Mouse (Mus musculus) C2C12 (cell line): ENCODE measurements around the gene Pop5. TPM values are rescaled to one million over a fixed set of nuclear protein-coding genes. Genes with fewer than 3 reads are reported as not detected.

Experiments used
- H3K27me3 ChIP-seq: one replicate; pipeline ENCODE4 v1.6.1; 2011; ENCODE audit not compliant: control insufficient read depth, insufficient read depth, insufficient read length
- H3K36me3 ChIP-seq: one replicate; pipeline ENCODE4 v1.6.1; 2011; ENCODE audit not compliant: control insufficient read depth, insufficient read depth
- H3K4me3 ChIP-seq: one replicate; pipeline ENCODE4 v1.5.1; 2011; ENCODE audit warnings: mild to moderate bottlenecking, control low read depth; ENCODE audit not compliant: poor library complexity, insufficient read depth, severe bottlenecking
- H3K79me2 ChIP-seq: one replicate; pipeline ENCODE4 v1.6.1; 2011; ENCODE audit not compliant: control insufficient read depth, insufficient read depth
- H3K79me3 ChIP-seq: one replicate; pipeline ENCODE4 v1.6.1; 2011; ENCODE audit warnings: low read depth, control low read depth
- H3ac ChIP-seq: one replicate; pipeline ENCODE3; 2011; ENCODE audit warnings: low read depth; ENCODE audit not compliant: control insufficient read depth, insufficient read length
- CEBPB ChIP-seq: IDR thresholded peaks from one replicate; pipeline ENCODE4 v1.6.1; 2011; ENCODE audit warnings: low read depth, mild to moderate bottlenecking, control low read depth, moderate library complexity
- CTCF ChIP-seq: IDR thresholded peaks from one replicate; pipeline ENCODE4 v1.5.1; 2011; ENCODE audit not compliant: control insufficient read depth, insufficient read depth, insufficient read length
- FOSL1 ChIP-seq: IDR thresholded peaks from one replicate; pipeline ENCODE4 v1.8.0; 2011; ENCODE audit warnings: mild to moderate bottlenecking, low read length; ENCODE audit not compliant: poor library complexity, insufficient read depth, severe bottlenecking
- MAX ChIP-seq: IDR thresholded peaks from one replicate; pipeline ENCODE4 v1.6.1; 2011; ENCODE audit warnings: mild to moderate bottlenecking, control low read depth
- MYOD1 ChIP-seq: IDR thresholded peaks from one replicate; pipeline ENCODE4 v1.6.1; 2011; ENCODE audit warnings: low read depth; ENCODE audit not compliant: control insufficient read depth, insufficient read length
- MYOG ChIP-seq: IDR thresholded peaks from one replicate; pipeline ENCODE4 v1.6.1; 2011; ENCODE audit not compliant: control insufficient read depth, insufficient read length; ENCODE audit errors: extremely low read depth
- USF1 ChIP-seq: IDR thresholded peaks from one replicate; pipeline ENCODE4 v1.6.1; 2011; ENCODE audit warnings: low read depth, mild to moderate bottlenecking, control low read depth, moderate library complexity
- polyA plus RNA-seq: library from polyadenylated mRNA; unstranded; fragments of >200 nt; fragmentation: generic; extraction: Trizol; gene quantifications from one replicate; pipeline ENCODE4 v1.2.1, GENCODE M21; 2012; ENCODE audit warnings: missing spikeins

The Pop5 gene
- polyA plus RNA-seq, 1 experiment, result 141 TPM

GRCm38 (mm10) chr5:115240191-115240590 is 4.6 kb downstream of the Pop5 start:
- Histone ChIP-seq H3K36me3 (peaks cover 57% of the 10 kb centered on the region), H3K79me2 (peaks cover 22% of the 10 kb centered on the region), H3K4me3 (no peak overlapping the region), H3K79me3 (peaks cover 7% of the 10 kb centered on the region), H3K27me3 (no peaks in the 10 kb centered on the region), H3ac (no peak overlapping the region)
- TF ChIP-seq USF1, result no peak
- TF ChIP-seq MYOD1, result no peak
- no peak for TF ChIP-seq FOSL1
- no peak for TF ChIP-seq MAX
- no peak for TF ChIP-seq MYOG
- TF ChIP-seq CTCF, result no peak
- no peak for TF ChIP-seq CEBPB

- H3K4me3 ChIP-seq, result no peak overlapping the region
- H3K79me3 ChIP-seq, result no peaks in the 10 kb centered on the region
- TF ChIP-seq MYOD1 (no peak), CTCF (no peak), FOSL1 (no peak), USF1 (no peak), CEBPB (no peak), MYOG (no peak), MAX (no peak)
- peaks cover 62% of the 10 kb centered on the region for H3K36me3 ChIP-seq
- H3ac ChIP-seq, result no peak overlapping the region
- peaks cover 3% of the 10 kb centered on the region for H3K79me2 ChIP-seq
- H3K27me3 ChIP-seq, result no peaks in the 10 kb centered on the region
Observed at GRCm38 (mm10) chr5:115255472-115255871, 19.8 kb downstream of the Pop5 start.

- no peak for TF ChIP-seq MYOD1
- no peak for TF ChIP-seq CTCF
- TF ChIP-seq FOSL1, result no peak
- no peak for TF ChIP-seq USF1
- TF ChIP-seq MYOG, result no peak
- no peak for TF ChIP-seq MAX
- no peak for TF ChIP-seq CEBPB
Observed at GRCm38 (mm10) chr5:115256909-115257546, 21.4 kb downstream of the Pop5 start.

GRCm38 (mm10) chr5:115260356-115260755 is 24.7 kb downstream of the Pop5 start:
- H3ac ChIP-seq, result no peak overlapping the region
- no peak overlapping the region for H3K4me3 ChIP-seq
- H3K79me2 ChIP-seq, result peaks cover 51% of the 10 kb centered on the region
- peaks cover 36% of the 10 kb centered on the region for H3K79me3 ChIP-seq
- TF ChIP-seq CEBPB, result no peak
- H3K27me3 ChIP-seq, result no peaks in the 10 kb centered on the region
- peaks cover 54% of the 10 kb centered on the region for H3K36me3 ChIP-seq

More at GRCm38 (mm10) chr5:115256909-115257546, 21.4 kb downstream of the Pop5 start:
- no peak overlapping the region for H3K4me3 ChIP-seq
- no peak overlapping the region for H3ac ChIP-seq
- peaks cover 18% of the 10 kb centered on the region for H3K79me2 ChIP-seq
- H3K27me3 ChIP-seq, result no peaks in the 10 kb centered on the region
- peaks cover 50% of the 10 kb centered on the region for H3K36me3 ChIP-seq
- H3K79me3 ChIP-seq, result peaks cover 11% of the 10 kb centered on the region

- Histone ChIP-seq H3K36me3 (peaks cover 46% of the 10 kb centered on the region), H3K79me3 (peaks cover 44% of the 10 kb centered on the region), H3ac (no peak overlapping the region), H3K27me3 (no peaks in the 10 kb centered on the region), H3K4me3 (no peak overlapping the region), H3K79me2 (peaks cover 59% of the 10 kb centered on the region)
- TF ChIP-seq MAX, result no peak
- no peak for TF ChIP-seq FOSL1
- no peak for TF ChIP-seq CTCF
- TF ChIP-seq MYOG, result no peak
- no peak for TF ChIP-seq MYOD1
- TF ChIP-seq CEBPB, result no peak
- TF ChIP-seq USF1, result no peak
Observed at GRCm38 (mm10) chr5:115261141-115261540, 25.5 kb downstream of the Pop5 start.

GRCm38 (mm10) chr5:115261880-115262279 is 26.2 kb downstream of the Pop5 start:
- no peak overlapping the region for H3K4me3 ChIP-seq
- H3K79me2 ChIP-seq, result peaks cover 67% of the 10 kb centered on the region
- peaks cover 38% of the 10 kb centered on the region for H3K36me3 ChIP-seq
- H3K79me3 ChIP-seq, result peaks cover 51% of the 10 kb centered on the region
- H3K27me3 ChIP-seq, result no peaks in the 10 kb centered on the region
- TF ChIP-seq CTCF, result no peak
- no peak for TF ChIP-seq CEBPB
- no peak overlapping the region for H3ac ChIP-seq
